Mouse (Mus musculus): ENCODE measurements around the gene Smtnl1. TPM values are rescaled to one million over a fixed set of nuclear protein-coding genes. Genes with fewer than 3 reads are reported as not detected.
A peak's percentile ranks its signal among the peaks of the same experiment; 100 is the strongest.

Smtnl1 gene
- polyA plus RNA-seq, 2 experiments, result 0.24 to 0.55 TPM

DNA sequence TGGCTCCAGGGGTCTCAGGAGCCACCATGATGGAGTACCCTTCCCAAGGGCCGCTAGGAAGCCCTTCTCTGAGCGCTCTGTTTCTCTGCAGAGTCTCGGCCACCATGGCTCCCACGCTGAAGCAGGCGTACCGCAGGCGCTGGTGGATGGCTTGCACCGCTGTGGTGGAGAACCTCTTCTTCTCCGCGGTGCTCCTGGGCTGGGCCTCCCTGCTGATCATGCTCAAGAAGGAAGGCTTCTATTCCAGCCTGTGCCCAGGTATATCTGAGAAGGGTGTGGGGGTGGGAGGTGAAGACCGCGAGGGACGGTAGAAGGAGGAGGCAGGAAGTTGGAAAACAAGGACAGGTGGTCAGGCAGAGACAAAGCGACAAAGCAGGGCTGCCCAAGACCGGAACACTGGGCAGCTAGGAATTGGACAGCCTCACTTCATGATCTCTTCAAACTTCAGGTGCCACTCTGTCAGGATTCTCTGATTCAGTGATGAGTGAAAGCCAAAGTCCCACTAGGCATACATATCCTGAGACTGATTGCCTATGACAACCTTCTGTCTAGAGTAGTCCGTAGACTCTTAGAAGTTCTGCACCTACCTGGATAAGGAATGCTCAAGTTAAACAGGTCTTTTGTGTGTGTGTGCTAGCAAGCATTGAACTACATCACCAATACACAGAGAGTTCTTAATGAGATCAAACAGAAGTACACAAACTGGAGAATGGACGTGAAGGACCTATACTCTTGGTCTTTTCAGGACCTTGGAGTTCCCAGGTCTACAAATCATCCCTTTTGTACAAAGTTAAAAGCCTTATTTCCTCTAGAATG is 18.5 kb upstream of the Smtnl1 start:
- no peak for DNase-seq (ENCODE audit: low spot score)
- peak; percentile 19; the same call in 1 of the 2 replicates for ATAC-seq (ENCODE audit: low FRiP score, low read depth)
- no peak for TF ChIP-seq POLR2A (IDR thresholded peaks at IDR 0.05; ENCODE audit: borderline replicate concordance, extremely low read depth, insufficient read depth, insufficient read length)

DNA sequence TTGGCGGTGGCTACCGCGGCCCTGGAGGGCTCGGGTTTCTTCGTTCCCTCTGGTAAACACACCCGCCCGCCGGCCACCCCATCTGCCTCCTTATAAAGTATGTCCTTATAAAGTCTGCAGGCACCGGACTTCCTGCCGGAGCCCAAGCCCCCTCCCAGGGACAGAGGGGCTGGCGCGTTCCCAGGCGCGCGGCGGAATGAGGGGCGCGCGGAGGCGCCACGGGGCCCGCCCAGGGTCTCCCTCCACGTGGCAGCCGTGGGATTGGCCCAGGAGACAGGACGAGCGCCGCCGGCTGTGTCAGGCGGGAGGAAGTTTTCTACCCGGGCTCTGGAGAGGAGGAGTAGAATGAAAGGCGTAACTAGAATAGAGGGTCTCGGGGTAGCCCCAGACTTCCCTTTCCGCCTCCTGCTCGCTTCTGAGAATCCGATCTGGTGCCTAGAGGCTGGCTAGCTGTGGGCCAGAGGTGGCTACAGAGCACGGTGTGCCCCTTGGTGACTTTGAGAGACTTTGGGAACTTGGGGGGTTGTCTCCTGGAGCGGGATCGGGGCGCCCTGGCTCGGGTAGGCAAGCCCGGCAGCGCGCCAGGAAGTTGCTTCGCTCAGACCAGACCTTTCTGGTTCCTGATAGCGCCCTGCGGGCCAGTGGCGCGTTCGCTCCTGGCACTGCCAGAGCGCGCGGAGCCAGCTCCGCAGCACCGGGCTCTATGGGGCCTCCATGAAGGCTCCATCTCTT is 17.7 kb upstream of the Smtnl1 start:
- Histone ChIP-seq H3K9ac (ENCODE audit: low read depth, low read length, severe bottlenecking) (peak overlapping the region; percentile 75), H3K27ac (replicated peaks; ENCODE audit: low read depth, low read length) (peak overlapping the region; percentile 83), H3K4me1 (ENCODE audit: control insufficient read depth, insufficient read depth, low read length) (peaks cover 20% of the 10 kb centered on the region), H3K4me3 (replicated peaks; ENCODE audit: low read length) (peak overlapping the region; percentile 66), H3K4me2 (replicated peaks; ENCODE audit: low read depth, low read length, severe bottlenecking) (peak overlapping the region; percentile 80), H3K9me3 (ENCODE audit: control insufficient read depth, low read length) (no peaks in the 10 kb centered on the region), H3K36me3 (ENCODE audit: control insufficient read depth, insufficient read depth, low read length) (peaks cover 4% of the 10 kb centered on the region), H3K27me3 (ENCODE audit: control insufficient read depth, insufficient read depth, low read length) (no peaks in the 10 kb centered on the region)
- peak; percentile 89 for ATAC-seq (ENCODE audit: low FRiP score, low read depth)
- peak; percentile 81 for DNase-seq (ENCODE audit: low spot score)
- WGBS, result under 1% methylated on average over 54 of the region's 54 CpGs
- peak; percentile 55; the same call in 1 of the 2 replicates for TF ChIP-seq POLR2A (IDR thresholded peaks at IDR 0.05; ENCODE audit: borderline replicate concordance, extremely low read depth, insufficient read depth, insufficient read length)

More for the DNA sequence above, 18.5 kb upstream of the Smtnl1 start:
- peak overlapping the region; percentile 80 for H3K4me2 ChIP-seq (replicated peaks; ENCODE audit: low read depth, low read length, severe bottlenecking)
- 6% methylated on average over 14 of the region's 17 CpGs for WGBS
- H3K4me1 ChIP-seq (ENCODE audit: control insufficient read depth, insufficient read depth, low read length), result peaks cover 20% of the 10 kb centered on the region
- peaks cover 4% of the 10 kb centered on the region for H3K36me3 ChIP-seq (ENCODE audit: control insufficient read depth, insufficient read depth, low read length)
- H3K9ac ChIP-seq (ENCODE audit: low read depth, low read length, severe bottlenecking), result peak overlapping the region; percentile 75
- peak overlapping the region; percentile 83 for H3K27ac ChIP-seq (replicated peaks; ENCODE audit: low read depth, low read length)
- H3K4me3 ChIP-seq (replicated peaks; ENCODE audit: low read length), result peak overlapping the region; percentile 66
- H3K27me3 ChIP-seq (ENCODE audit: control insufficient read depth, insufficient read depth, low read length), result no peaks in the 10 kb centered on the region
- H3K9me3 ChIP-seq (ENCODE audit: control insufficient read depth, low read length), result no peaks in the 10 kb centered on the region

DNA sequence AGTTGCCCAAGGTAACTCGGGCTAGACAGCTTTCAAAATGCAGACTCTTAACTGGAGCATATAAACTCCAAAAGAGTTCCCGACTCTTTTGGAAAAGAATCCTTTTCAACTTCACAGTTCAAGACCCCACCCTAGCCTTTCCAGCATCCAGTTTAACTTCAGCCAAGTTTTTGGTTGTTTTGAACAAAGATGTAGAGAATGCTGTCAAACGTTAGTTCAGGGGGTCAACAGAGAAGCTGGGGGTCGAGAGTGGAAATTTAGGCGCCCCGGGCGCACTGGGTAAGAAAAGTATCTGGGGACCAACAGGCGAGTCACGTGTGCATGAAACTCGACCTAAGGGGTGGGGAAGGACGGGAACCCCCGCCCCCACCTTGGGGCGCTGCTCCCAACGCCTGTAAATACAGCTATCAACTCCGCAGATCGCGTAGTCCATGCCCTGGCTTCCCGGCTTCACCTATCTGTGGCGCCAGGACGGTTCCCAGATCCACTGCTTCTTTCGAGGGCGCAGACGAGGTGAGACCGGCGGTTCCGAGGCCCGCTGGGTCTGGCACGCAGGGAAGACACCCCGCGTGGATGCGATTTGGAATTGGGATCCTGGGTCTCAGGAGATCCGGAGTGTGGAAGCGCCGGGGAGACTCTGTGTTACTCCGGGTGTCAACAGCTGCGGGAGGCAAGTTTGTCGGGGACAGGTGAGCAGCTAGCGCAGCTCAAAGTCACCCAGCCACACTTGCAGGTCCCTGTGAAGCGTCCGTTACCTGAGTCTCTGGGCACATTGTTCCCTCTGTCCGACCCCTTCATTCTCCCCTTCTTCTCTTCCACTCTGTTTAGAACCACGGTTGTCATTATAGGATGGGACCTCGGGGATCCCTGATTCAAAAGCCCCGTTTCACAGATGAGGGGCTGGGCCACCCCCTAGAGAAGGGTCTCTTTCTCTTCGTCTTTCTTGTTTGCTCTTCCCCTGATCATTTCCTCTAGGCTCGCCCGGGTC is 16.8 kb upstream of the Smtnl1 start:
- ATAC-seq (ENCODE audit: low FRiP score, low read depth), result peak; percentile 24; the same call in 1 of the 2 replicates
- DNase-seq (ENCODE audit: low spot score), result peak; percentile 59
- Histone ChIP-seq H3K27ac (replicated peaks; ENCODE audit: low read depth, low read length) (peak overlapping the region; percentile 83), H3K4me2 (replicated peaks; ENCODE audit: low read depth, low read length, severe bottlenecking) (peak overlapping the region; percentile 80), H3K4me1 (ENCODE audit: control insufficient read depth, insufficient read depth, low read length) (peaks cover 20% of the 10 kb centered on the region), H3K27me3 (ENCODE audit: control insufficient read depth, insufficient read depth, low read length) (no peaks in the 10 kb centered on the region), H3K9me3 (ENCODE audit: control insufficient read depth, low read length) (no peaks in the 10 kb centered on the region), H3K36me3 (ENCODE audit: control insufficient read depth, insufficient read depth, low read length) (no peaks in the 10 kb centered on the region; the same call in 1 of the 2 replicates), H3K9ac (ENCODE audit: low read depth, low read length, severe bottlenecking) (peak overlapping the region; percentile 75), H3K4me3 (replicated peaks; ENCODE audit: low read length) (peak overlapping the region; percentile 66)
- TF ChIP-seq POLR2A (IDR thresholded peaks at IDR 0.05; ENCODE audit: borderline replicate concordance, extremely low read depth, insufficient read depth, insufficient read length), result no peak
- under 1% methylated on average over 47 of the region's 47 CpGs for WGBS

DNA sequence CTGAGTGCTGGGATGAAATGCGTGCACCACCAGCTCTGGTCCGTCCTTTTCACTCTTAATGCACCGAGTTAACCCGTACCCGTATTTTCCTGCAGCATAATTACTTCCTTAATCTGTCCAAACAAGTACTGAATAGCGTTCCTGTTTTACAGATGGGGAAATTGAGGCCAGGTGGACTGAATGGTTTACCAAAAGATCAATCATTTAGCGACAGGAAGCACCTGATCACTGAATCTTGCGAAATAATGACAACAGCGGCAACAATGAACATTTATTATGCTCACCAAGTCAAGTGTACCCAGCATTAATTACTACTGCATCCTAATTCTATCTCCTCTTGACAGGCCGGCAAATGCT is 16.1 kb upstream of the Smtnl1 start, which contains the start of gene Slc43a1:
Gene Slc43a1 (plus strand): TSS at position 258 of the 357 bp plus-strand sequence.
- H3K4me3 ChIP-seq (replicated peaks; ENCODE audit: low read length), result peak within 1 kb of the TSS; percentile 66
- H3K4me1 ChIP-seq (ENCODE audit: control insufficient read depth, insufficient read depth, low read length), result peaks cover 20% of the 10 kb centered on the region
- no peak for TF ChIP-seq POLR2A (IDR thresholded peaks at IDR 0.05; ENCODE audit: borderline replicate concordance, extremely low read depth, insufficient read depth, insufficient read length)
- H3K4me2 ChIP-seq (replicated peaks; ENCODE audit: low read depth, low read length, severe bottlenecking), result peak within 1 kb of the TSS; percentile 80
- H3K27ac ChIP-seq (replicated peaks; ENCODE audit: low read depth, low read length), result peak within 1 kb of the TSS; percentile 83
- H3K9me3 ChIP-seq (ENCODE audit: control insufficient read depth, low read length), result no peaks in the 10 kb centered on the region
- DNase-seq (ENCODE audit: low spot score) (no peak), ATAC-seq (ENCODE audit: low FRiP score, low read depth) (no peak)
- H3K36me3 ChIP-seq (ENCODE audit: control insufficient read depth, insufficient read depth, low read length), result no peaks in the 10 kb centered on the region
- WGBS, result 10% methylated on average over 10 of the region's 10 CpGs
- H3K9ac ChIP-seq (ENCODE audit: low read depth, low read length, severe bottlenecking), result peak within 1 kb of the TSS; percentile 75
- no peaks in the 10 kb centered on the region for H3K27me3 ChIP-seq (ENCODE audit: control insufficient read depth, insufficient read depth, low read length)

Measured in limb, embryonic 14.5 days (tissue).